Mouse (Mus musculus): ENCODE data around the gene Ccdc154. TPM values are rescaled to one million over a fixed set of nuclear protein-coding genes. Genes with fewer than 3 reads are reported as not detected.

Gene Ccdc154
- polyA plus RNA-seq, 1 experiment from 2014 or later: not detected

DNA sequence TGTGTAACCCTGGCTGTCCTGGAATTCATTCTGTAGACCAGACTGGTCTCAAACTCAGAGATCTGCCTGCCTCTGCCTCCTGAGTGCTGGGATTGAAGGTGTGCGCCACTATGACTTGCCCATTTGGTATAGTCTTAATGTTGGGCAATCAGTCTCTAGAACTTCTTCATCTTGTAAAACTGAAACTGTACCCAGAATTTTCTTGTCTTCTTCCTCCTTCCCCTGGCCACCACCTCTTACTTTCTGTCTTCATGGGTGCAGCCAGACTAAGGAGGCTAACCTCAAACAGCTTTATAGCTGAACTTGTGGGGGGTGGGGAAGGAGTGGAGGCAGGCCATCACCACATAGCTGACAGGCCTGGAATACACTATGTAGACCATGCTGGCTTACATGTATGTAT is 23.5 kb upstream of the Ccdc154 start:
- no peak for DNase-seq (ENCODE audit: low spot score)
- no peak overlapping the region for H3K27ac ChIP-seq
- WGBS: 100% methylated on average over 1 of the region's 1 CpGs

DNA sequence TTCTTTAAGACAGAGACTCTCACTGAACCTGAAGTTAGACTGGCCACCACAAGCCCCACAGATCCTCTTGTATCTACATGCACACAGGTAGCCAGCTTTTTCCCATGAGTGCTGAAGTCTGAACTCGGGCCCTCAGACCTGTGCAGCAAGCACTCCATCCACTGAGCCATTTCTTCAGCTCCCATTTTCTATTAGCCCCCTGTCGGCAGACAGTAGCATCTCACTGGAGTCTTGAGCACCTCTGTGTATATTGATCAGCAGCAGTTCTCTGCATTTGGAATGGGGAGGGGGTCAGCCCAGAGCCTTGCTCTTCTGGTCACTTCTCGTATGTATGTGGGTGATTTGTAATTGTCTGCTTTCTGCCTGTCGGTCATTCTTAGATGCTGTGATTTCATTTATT is 22.3 kb upstream of the Ccdc154 start:
- no peak overlapping the region for H3K4me3 ChIP-seq
- H3K27ac ChIP-seq: no peak overlapping the region
- DNase-seq (ENCODE audit: low spot score): no peak
- WGBS: 72% methylated on average over 4 of the region's 4 CpGs
- H3K9me3 ChIP-seq (replicated peaks): no peaks in the 10 kb centered on the region
- H3K4me1 ChIP-seq: no peaks in the 10 kb centered on the region
- no peaks in the 10 kb centered on the region for H3K27me3 ChIP-seq (ENCODE audit: low read depth, poor library complexity, severe bottlenecking)
- peaks cover 35% of the 10 kb centered on the region for H3K36me3 ChIP-seq

More for the DNA sequence above, 23.5 kb upstream of the Ccdc154 start:
- no peaks in the 10 kb centered on the region for H3K27me3 ChIP-seq (ENCODE audit: low read depth, poor library complexity, severe bottlenecking)
- H3K4me3 ChIP-seq: no peak overlapping the region
- H3K36me3 ChIP-seq: peaks cover 23% of the 10 kb centered on the region
- no peaks in the 10 kb centered on the region for H3K9me3 ChIP-seq (replicated peaks)
- peaks cover 10% of the 10 kb centered on the region for H3K4me1 ChIP-seq

DNA sequence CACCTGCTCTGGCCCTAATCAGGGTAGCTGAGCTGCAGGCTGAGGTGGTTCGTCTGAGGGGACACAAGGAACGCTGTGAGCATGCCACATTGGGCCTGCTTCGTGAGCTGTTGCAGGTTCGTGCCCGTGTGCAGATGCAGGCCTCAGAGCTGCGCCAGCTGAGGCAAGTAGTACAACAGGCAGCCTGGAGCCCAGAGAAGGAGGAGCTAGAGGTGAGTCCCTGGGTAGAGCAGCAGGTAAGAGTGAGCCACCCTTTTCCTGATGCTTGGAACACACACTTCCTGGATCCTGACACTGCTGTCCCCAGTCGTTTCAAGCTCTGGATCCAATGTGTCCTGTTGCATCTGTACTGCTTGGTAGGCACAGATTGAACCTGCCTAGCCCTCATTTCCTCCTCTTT is 1.1 kb downstream of the Ccdc154 start:
- Histone ChIP-seq H3K27ac (no peak overlapping the region), H3K9me3 (replicated peaks) (no peaks in the 10 kb centered on the region), H3K27me3 (ENCODE audit: low read depth, poor library complexity, severe bottlenecking) (no peaks in the 10 kb centered on the region), H3K4me3 (no peak overlapping the region), H3K36me3 (peaks cover 32% of the 10 kb centered on the region), H3K4me1 (0 out of 2 replicates have a peak, but pooled peaks cover 3% of the 10 kb centered on the region)
- DNase-seq (ENCODE audit: low spot score): no peak
- 79% methylated on average over 7 of the region's 7 CpGs for WGBS

DNA sequence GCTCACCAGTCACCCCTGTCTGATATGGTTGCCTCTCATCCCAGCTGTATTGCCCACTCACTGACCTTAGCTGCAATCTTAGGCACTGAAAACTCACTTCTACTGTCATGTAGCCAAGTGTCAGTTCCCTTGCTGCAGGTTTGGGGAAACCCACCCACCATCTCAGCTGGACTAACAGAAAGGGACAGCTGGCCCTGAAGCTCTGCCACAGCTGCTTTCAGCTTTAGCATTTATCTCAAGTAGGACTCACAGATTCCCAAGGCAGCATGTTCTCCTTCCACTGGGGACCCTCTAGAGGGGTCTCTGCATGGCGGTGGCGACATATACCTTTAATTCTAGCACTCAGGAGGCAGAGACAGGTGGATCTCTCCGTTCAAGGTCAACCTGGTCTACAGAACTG is 2.5 kb downstream of the Ccdc154 start:
- Histone ChIP-seq H3K4me3 (no peak overlapping the region), H3K36me3 (peaks cover 23% of the 10 kb centered on the region), H3K9me3 (replicated peaks) (no peaks in the 10 kb centered on the region), H3K27me3 (ENCODE audit: low read depth, poor library complexity, severe bottlenecking) (no peaks in the 10 kb centered on the region), H3K27ac (no peak overlapping the region), H3K4me1 (0 out of 2 replicates have a peak, but pooled peaks cover 3% of the 10 kb centered on the region)
- DNase-seq (ENCODE audit: low spot score): no peak
- WGBS: 88% methylated on average over 3 of the region's 3 CpGs

DNA sequence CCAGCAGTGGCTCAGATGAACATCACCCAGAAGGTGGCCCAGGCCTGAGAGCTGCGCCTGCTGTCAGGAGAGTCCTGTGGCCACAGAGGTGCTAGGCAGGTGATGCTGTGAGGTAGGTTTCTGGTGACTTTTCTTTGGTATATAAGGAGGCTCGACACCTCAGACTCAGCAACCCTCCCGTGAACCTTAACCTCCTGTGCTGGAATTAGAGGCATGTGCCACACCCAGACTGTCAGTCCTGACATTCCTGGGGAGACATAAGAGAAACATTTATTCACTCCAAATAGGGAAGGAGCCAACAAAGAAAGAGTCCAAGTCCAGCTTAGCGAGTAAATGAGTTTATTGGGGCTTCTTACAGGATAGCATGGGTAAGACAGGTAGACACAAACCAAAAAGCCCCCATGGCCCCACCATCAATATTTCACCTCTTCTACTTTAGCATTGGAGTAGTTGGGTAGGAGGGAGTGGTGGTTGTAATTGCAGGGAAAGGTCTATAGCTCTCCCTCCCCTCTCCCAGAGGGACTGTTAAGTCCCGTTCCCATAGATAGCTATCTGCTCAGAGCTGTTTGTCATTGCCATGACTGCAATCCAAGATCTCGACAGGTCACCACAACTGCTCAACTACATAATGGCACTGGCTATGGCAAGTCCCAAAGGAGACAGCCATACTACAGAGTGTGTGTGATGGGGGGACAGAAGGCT is 3.9 kb downstream of the Ccdc154 start:
- H3K27me3 ChIP-seq (ENCODE audit: low read depth, poor library complexity, severe bottlenecking): no peaks in the 10 kb centered on the region
- H3K9me3 ChIP-seq (replicated peaks): no peaks in the 10 kb centered on the region
- DNase-seq (ENCODE audit: low spot score): no peak
- H3K4me1 ChIP-seq: 0 out of 2 replicates have a peak, but pooled peaks cover 3% of the 10 kb centered on the region
- no peak overlapping the region for H3K4me3 ChIP-seq
- WGBS: 54% methylated on average over 6 of the region's 6 CpGs
- peaks cover 9% of the 10 kb centered on the region for H3K36me3 ChIP-seq
- no peak overlapping the region for H3K27ac ChIP-seq

DNA sequence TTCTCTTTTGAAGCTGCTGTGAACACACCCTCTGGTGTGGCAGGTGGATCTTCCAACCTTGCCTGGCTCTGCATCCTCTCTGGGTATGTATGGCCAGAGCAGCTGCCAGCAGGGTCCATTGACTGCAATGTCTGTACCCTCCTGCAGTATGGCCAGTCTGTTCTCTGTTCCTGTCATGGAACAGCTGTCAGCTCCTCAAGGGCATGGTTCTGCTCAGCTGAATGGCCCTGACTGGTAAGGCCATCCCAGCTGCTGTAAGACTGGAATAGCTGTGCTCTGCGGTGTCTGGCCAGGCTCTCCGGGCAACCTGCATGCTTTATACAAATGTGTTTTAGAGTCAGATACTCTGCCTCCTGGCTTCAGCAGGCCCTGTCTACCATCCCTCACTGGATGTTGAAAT is 7.4 kb downstream of the Ccdc154 start:
- Histone ChIP-seq H3K4me3 (no peak overlapping the region), H3K27me3 (ENCODE audit: low read depth, poor library complexity, severe bottlenecking) (no peaks in the 10 kb centered on the region), H3K4me1 (no peaks in the 10 kb centered on the region), H3K36me3 (no peaks in the 10 kb centered on the region), H3K9me3 (replicated peaks) (no peaks in the 10 kb centered on the region), H3K27ac (no peak overlapping the region)
- WGBS: 91% methylated on average over 2 of the region's 2 CpGs
- DNase-seq (ENCODE audit: low spot score): no peak

DNA sequence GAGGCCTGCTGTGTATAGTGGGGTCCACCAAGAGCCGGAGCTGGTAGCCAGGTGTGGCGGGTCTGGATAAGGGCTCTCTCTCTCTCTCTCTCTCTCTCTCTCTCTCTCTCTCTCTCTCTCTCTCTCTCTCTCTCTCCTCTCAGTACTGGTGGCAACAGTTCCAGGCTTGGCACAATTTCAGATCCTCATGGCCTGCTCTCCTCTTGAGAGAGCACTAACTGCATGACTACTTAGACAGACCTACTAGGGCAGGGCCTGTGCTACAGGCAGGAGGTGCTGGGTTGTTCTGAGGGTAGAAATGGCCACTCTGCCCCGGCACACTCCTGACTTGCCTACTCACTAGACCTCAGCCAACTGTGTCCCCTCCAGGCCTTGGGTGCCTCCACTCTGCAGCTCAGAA is 10.3 kb downstream of the Ccdc154 start:
- Histone ChIP-seq H3K9me3 (replicated peaks) (no peaks in the 10 kb centered on the region), H3K27me3 (ENCODE audit: low read depth, poor library complexity, severe bottlenecking) (no peaks in the 10 kb centered on the region), H3K4me3 (no peak overlapping the region), H3K4me1 (0 out of 2 replicates have a peak, but pooled peaks cover 2% of the 10 kb centered on the region), H3K27ac (no peak overlapping the region), H3K36me3 (no peaks in the 10 kb centered on the region)
- no peak for DNase-seq (ENCODE audit: low spot score)
- WGBS: 76% methylated on average over 3 of the region's 3 CpGs

DNA sequence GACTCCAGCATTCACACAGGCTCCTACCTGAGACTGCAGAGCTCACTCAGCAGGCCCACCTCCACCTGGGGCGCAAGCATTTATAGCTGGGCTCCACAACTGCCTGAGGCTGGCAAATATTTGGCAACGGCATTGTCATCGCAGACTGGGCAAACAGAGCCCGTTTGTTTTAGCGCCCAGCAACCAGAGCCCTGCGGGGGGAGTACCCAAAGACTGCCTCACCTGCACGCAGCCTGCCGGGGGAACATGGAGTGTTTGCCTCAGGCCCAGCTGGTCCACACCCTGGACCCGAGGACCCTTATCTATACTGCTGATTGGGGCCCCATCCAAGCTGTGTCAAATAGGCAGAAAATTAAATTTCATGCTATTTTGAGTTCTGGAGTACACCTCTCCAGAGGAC is 13.2 kb downstream of the Ccdc154 start, which contains the start of gene Gm38655:
TSS of gene Gm38655 (minus strand) at position 61 of the 400 bp plus-strand sequence.
- Histone ChIP-seq H3K4me1 (0 out of 2 replicates have a peak, but pooled peaks cover 2% of the 10 kb centered on the region), H3K27me3 (ENCODE audit: low read depth, poor library complexity, severe bottlenecking) (no peaks in the 10 kb centered on the region), H3K9me3 (replicated peaks) (no peaks in the 10 kb centered on the region), H3K4me3 (no peak within 1 kb of the TSS), H3K27ac (no peak within 1 kb of the TSS), H3K36me3 (no peaks in the 10 kb centered on the region)
- 78% methylated on average over 9 of the region's 9 CpGs for WGBS
- DNase-seq (ENCODE audit: low spot score): no peak

DNA sequence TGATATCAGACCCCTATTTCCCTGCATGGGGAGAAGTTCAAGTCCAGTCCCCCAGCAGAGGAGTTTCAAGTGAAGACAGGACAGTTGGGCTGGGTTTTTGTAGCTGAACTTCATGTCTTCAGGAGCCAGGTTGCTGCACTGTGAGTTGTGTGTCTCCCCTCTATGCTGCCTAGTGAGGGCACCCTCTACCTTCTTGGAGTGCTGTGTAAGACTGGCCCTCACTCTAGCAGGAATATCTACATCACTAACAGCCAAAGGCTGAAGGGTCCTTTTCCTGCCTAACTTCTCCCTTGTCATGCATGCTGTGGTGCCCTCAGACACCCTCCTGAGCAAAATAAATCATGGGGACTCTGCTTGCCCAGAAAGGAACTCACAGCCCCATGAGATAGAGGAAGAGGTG is 21.0 kb downstream of the Ccdc154 start:
- Histone ChIP-seq H3K27ac (no peak overlapping the region), H3K9me3 (replicated peaks) (no peaks in the 10 kb centered on the region), H3K27me3 (ENCODE audit: low read depth, poor library complexity, severe bottlenecking) (0 out of 2 replicates have a peak, but pooled peaks cover 7% of the 10 kb centered on the region), H3K4me1 (peaks cover 26% of the 10 kb centered on the region), H3K36me3 (peaks cover 6% of the 10 kb centered on the region; the same call in 1 of the 2 replicates), H3K4me3 (peak overlapping the region; percentile 78)
- DNase-seq (ENCODE audit: low spot score): no peak

DNA sequence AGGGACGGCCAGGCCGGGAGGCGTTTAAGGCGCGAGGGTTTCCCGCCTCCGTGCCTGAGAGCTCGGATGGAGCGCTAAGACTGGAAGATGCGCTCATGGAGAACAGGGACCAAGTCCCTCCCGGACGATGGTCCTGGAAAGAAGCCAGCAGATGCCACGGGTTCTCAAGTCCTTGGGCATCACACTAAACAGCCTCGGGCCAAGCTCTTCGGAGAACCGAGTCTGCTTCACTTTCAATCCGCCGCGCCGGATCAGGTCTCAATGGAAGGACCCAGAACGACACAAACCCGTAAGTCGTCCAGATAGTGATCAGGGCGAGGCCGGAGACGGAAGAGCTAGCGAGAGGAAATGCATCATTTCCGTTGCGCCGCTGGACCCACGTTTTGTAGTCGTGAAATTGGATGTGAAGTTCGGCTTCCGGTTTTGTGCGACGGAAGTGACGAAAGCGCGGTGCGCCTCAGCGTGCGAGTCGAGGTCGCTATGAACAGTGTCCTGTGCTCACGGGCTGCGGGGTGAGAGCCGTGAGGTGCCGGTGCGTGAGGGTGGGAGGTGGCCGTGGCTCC is 21.9 kb downstream of the Ccdc154 start, which contains the start of gene BC003965:
TSS of gene BC003965 (plus strand) at position 426 of the 563 bp plus-strand sequence.
- Histone ChIP-seq H3K4me1 (peaks cover 29% of the 10 kb centered on the region), H3K36me3 (peaks cover 6% of the 10 kb centered on the region; the same call in 1 of the 2 replicates), H3K27ac (peak within 1 kb of the TSS; percentile 91), H3K4me3 (peak within 1 kb of the TSS; percentile 78), H3K9me3 (replicated peaks) (no peaks in the 10 kb centered on the region), H3K27me3 (ENCODE audit: low read depth, poor library complexity, severe bottlenecking) (0 out of 2 replicates have a peak, but pooled peaks cover 7% of the 10 kb centered on the region)
- peak; percentile 100 for DNase-seq (ENCODE audit: low spot score)
- under 1% methylated on average over 50 of the region's 50 CpGs for WGBS

DNA sequence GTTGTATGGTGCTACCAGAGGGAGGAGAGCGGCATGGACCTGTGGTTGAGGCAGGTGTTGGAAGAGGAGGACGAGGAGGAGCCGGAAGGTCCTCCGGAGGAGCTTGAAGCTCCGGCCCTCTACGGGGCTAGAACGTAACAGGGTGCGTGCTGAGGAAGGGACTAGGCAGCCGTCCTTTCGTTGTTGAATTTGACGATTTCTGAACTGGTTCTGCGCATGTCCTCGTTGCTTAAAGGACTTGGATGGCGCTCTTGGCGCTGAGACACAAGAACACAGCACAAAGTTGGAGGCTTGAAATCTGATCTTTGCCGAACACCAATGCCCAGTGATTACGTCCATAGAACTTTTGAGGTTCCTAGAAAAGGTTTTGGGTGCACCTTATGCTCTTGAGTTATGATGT is 22.7 kb downstream of the Ccdc154 start:
- peak overlapping the region; percentile 78 for H3K4me3 ChIP-seq
- WGBS: 8% methylated on average over 17 of the region's 17 CpGs
- DNase-seq (ENCODE audit: low spot score): no peak
- H3K27ac ChIP-seq: peak overlapping the region; percentile 91
- peaks cover 6% of the 10 kb centered on the region; the same call in 1 of the 2 replicates for H3K36me3 ChIP-seq
- no peaks in the 10 kb centered on the region for H3K9me3 ChIP-seq (replicated peaks)
- H3K4me1 ChIP-seq: peaks cover 36% of the 10 kb centered on the region
- H3K27me3 ChIP-seq (ENCODE audit: low read depth, poor library complexity, severe bottlenecking): 0 out of 2 replicates have a peak, but pooled peaks cover 7% of the 10 kb centered on the region

DNA sequence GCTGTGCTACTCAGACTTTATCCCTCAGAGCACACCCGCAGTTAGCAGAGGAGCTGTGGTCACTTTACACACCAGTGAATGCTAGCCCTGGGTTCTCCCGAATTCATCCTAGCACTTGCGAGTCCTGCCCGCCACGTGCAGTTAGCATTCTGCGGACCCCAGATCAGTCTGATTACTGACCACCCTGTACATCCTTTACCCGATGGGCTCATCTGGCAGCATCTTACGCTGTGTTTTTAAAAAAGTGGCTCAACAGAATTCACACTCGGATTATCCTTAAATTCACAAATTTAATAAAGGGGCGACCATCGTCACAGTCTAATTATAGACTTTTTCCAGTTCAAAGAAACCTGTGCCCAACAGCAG is 25.5 kb downstream of the Ccdc154 start:
- Histone ChIP-seq H3K4me1 (peaks cover 37% of the 10 kb centered on the region), H3K27me3 (ENCODE audit: low read depth, poor library complexity, severe bottlenecking) (no peaks in the 10 kb centered on the region), H3K27ac (peak overlapping the region; percentile 92), H3K9me3 (replicated peaks) (no peaks in the 10 kb centered on the region), H3K4me3 (peak overlapping the region; percentile 91), H3K36me3 (peaks cover 28% of the 10 kb centered on the region)
- peak; percentile 41 for DNase-seq (ENCODE audit: low spot score)
- WGBS: 6% methylated on average over 11 of the region's 11 CpGs

Measured in limb, embryonic 10.5 days (tissue).